Mouse (Mus musculus) ES-E14 (cell line): ENCODE measurements around the gene Tnfsf12. TPM values are rescaled to one million over a fixed set of nuclear protein-coding genes. Genes with fewer than 3 reads are reported as not detected.

ENCODE experiments used
- DNase-seq: peaks from one replicate; pipeline ENCODE4 v3.0.0-alpha.2; 2013; ENCODE audit warnings: low read depth, low spot score
- H3K27ac ChIP-seq: 2 replicates; pipeline ENCODE4 v1.5.1; 2012; ENCODE audit warnings: low read depth, mild to moderate bottlenecking, low read length, moderate library complexity, mixed read lengths; ENCODE audit not compliant: poor library complexity, insufficient read depth, severe bottlenecking
- H3K36me3 ChIP-seq: 2 replicates; pipeline ENCODE4 v1.6.1; 2012; ENCODE audit warnings: mild to moderate bottlenecking, low read length, moderate library complexity, mixed read lengths; ENCODE audit not compliant: control insufficient read depth, poor library complexity, insufficient read depth, severe bottlenecking
- H3K4me1 ChIP-seq, 2 experiments: fragments of 150-350 bp in 1 of 2; sonication (generic) in 1 of 2; 2 replicates each; pipeline ENCODE4 v1.6.1; 2012; ENCODE audit warnings: low read length in 2 of 2, mild to moderate bottlenecking in 1 of 2, mixed read lengths in 1 of 2; ENCODE audit not compliant: control insufficient read depth in 2 of 2, insufficient read depth in 2 of 2, poor library complexity in 1 of 2
- H3K4me3 ChIP-seq, 2 experiments: fragments of 150-350 bp in 1 of 2; sonication (generic) in 1 of 2; 2 replicates each; pipeline ENCODE4 v1.5.1; 2012; ENCODE audit warnings: low read length in 2 of 2, low read depth in 1 of 2, mild to moderate bottlenecking in 1 of 2, mixed read lengths in 1 of 2; ENCODE audit not compliant: insufficient read depth in 1 of 2, poor library complexity in 1 of 2, severe bottlenecking in 1 of 2
- H3K9ac ChIP-seq: 2 replicates; pipeline ENCODE4 v1.6.1; 2012; ENCODE audit warnings: low read depth, mild to moderate bottlenecking, low read length, mixed read lengths; ENCODE audit not compliant: poor library complexity, insufficient read depth, severe bottlenecking
- H3K9me3 ChIP-seq: fragments of 150-350 bp; sonication (generic); 2 replicates; pipeline ENCODE4 v1.6.1; 2012; ENCODE audit warnings: low read depth, mild to moderate bottlenecking, low read length; ENCODE audit not compliant: control insufficient read depth, insufficient read depth
- CHD2 ChIP-seq: IDR thresholded peaks from 2 replicates; pipeline ENCODE4 v1.6.1; 2014; ENCODE audit warnings: mild to moderate bottlenecking, low read depth, low read length, inconsistent platforms
- HCFC1 ChIP-seq: IDR thresholded peaks from 2 replicates; pipeline ENCODE4 v1.6.1; 2012; ENCODE audit warnings: low read length, inconsistent platforms, borderline replicate concordance; ENCODE audit not compliant: insufficient read depth
- MAFK ChIP-seq: IDR thresholded peaks from 2 replicates; pipeline ENCODE4 v1.6.1; 2014; ENCODE audit warnings: mild to moderate bottlenecking, low read depth, low read length, inconsistent platforms; ENCODE audit not compliant: insufficient read depth
- ZC3H11A ChIP-seq: IDR thresholded peaks from 2 replicates; pipeline ENCODE4 v1.6.1; 2012; ENCODE audit warnings: low read depth, mild to moderate bottlenecking, inconsistent platforms, low read length, borderline replicate concordance
- ZNF384 ChIP-seq: IDR thresholded peaks from 2 replicates; pipeline ENCODE4 v1.6.1; 2012; ENCODE audit warnings: low read depth, low read length, inconsistent platforms
- in situ Hi-C, 2 experiments: fragments of 600-800 bp; cut with MboI; formaldehyde crosslinking; loops; one replicate each; pipeline ENCODE4 v1.15.1; 2025; ENCODE audit warnings: low sequenced_read_pairs in 2 of 2, inconsistent platforms in 1 of 2; ENCODE audit not compliant: unreplicated experiment in 2 of 2
- total RNA-seq: library from RNA; depleted of rRNA; stranded (reverse); fragments of 300-350 nt; gene quantifications from 2 replicates; pipeline ENCODE4 v1.2.3, GENCODE M21; 2012

Gene Tnfsf12
- total RNA-seq, 1 experiment, result 8.7 TPM

- TF ChIP-seq MAFK (no peak), ZC3H11A (no peak), HCFC1 (no peak), ZNF384 (no peak), CHD2 (no peak)
- no peak overlapping the region for H3K9ac ChIP-seq
- in situ Hi-C loops, result no loop called here
- no peaks in the 10 kb centered on the region for H3K9me3 ChIP-seq
- no peak overlapping the region for H3K27ac ChIP-seq
- H3K36me3 ChIP-seq, result no peaks in the 10 kb centered on the region
- DNase-seq, result no peak
- H3K4me3 ChIP-seq, result no peak overlapping the region
- H3K4me1 ChIP-seq, result peaks cover 0 to 10% of the 10 kb centered on the region in 2 experiments; a peak in 2 of 4 replicates
Observed at GRCm38 (mm10) chr11:69720852-69721251, 25.2 kb upstream of the Tnfsf12 start.

GRCm38 (mm10) chr11:69719423-69719822 is 23.8 kb upstream of the Tnfsf12 start:
- H3K4me3 ChIP-seq, result 0 out of 4 replicates have a peak overlapping the region, but pooled peaks of 1 of the 2 experiments have one; percentile 4
- in situ Hi-C loops, result loop anchor here in 1 of 2 experiments (10.0 kb wide), 1 partner anchor 65 kb away; the partner anchor contains the start of gene Sox15
- no peak for DNase-seq
- H3K9me3 ChIP-seq, result no peaks in the 10 kb centered on the region
- H3K4me1 ChIP-seq, result peaks cover 0 to 10% of the 10 kb centered on the region in 2 experiments; a peak in 2 of 4 replicates
- TF ChIP-seq ZC3H11A (peak; percentile 27; the same call in 1 of the 2 replicates), MAFK (no peak), ZNF384 (no peak), HCFC1 (no peak), CHD2 (no peak)
- peak overlapping the region; percentile 23; the same call in 1 of the 2 replicates for H3K27ac ChIP-seq
- peak overlapping the region; percentile 56; the same call in 1 of the 2 replicates for H3K9ac ChIP-seq
- H3K36me3 ChIP-seq, result no peaks in the 10 kb centered on the region

DNA sequence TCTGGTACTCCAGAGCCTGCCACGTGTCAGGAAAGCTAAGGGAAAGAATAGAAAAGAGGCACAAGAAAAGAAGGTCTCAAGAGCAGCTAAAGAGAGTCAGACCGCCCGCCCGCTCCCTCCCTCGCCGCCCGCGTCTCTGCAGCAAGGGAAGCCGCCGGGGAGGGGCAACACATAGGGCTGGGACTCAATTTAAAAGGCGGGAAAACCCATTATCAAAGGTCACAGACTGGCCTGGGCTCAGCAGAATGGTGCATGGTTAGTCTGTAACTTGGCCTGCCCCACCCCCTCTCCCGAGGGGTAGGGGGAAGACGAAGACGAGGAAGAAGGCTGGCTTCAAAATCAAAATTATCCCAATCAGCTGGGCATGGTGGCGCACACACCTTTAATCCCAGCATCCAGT is 23.0 kb upstream of the Tnfsf12 start:
- Histone ChIP-seq H3K4me3 (peak overlapping the region; percentile 13 to 20; a peak in 3 of 4 replicates), H3K4me1 (peaks cover 0 to 10% of the 10 kb centered on the region in 2 experiments; a peak in 2 of 4 replicates), H3K36me3 (no peaks in the 10 kb centered on the region), H3K9me3 (no peaks in the 10 kb centered on the region), H3K27ac (peak overlapping the region; percentile 72; the same call in 1 of the 2 replicates), H3K9ac (peak overlapping the region; percentile 83; the same call in 1 of the 2 replicates)
- in situ Hi-C loops, result loop anchor here in 1 of 2 experiments (10.0 kb wide), 1 partner anchor 64 kb away; the partner anchor contains the start of gene Sox15
- TF ChIP-seq MAFK, result no peak
- no peak for TF ChIP-seq ZNF384
- no peak for TF ChIP-seq HCFC1
- no peak for TF ChIP-seq CHD2
- TF ChIP-seq ZC3H11A, result no peak
- no peak for DNase-seq

DNA sequence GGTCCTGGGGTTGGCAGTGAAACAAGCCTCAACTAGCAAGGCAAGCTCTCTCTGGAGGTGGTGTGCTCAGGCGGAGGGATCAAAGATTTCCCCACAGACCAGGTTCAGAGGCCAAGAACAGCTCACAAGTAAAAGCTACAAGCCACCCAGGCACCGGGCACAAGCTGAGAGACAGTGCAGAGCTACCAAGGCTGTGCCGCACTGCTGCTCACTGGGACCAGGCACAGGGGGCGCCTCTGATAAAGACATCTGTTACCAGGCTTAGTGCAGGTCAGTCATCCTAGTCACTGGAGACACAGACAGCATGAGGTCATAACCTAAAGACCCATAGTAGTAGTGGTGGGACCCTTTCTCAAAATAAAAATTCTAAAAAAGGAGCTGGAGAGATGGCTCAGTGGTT is 21.3 kb upstream of the Tnfsf12 start:
- in situ Hi-C loops, result loop anchor here in 1 of 2 experiments (10.0 kb wide), 1 partner anchor 62 kb away; the partner anchor contains the start of gene Sox15
- DNase-seq, result no peak
- H3K27ac ChIP-seq, result no peak overlapping the region
- TF ChIP-seq ZC3H11A (no peak), ZNF384 (no peak), HCFC1 (no peak), CHD2 (no peak), MAFK (no peak)
- H3K9me3 ChIP-seq, result no peaks in the 10 kb centered on the region
- no peak overlapping the region for H3K9ac ChIP-seq
- H3K4me3 ChIP-seq, result no peak overlapping the region
- no peaks in the 10 kb centered on the region for H3K36me3 ChIP-seq
- peaks cover 1 to 10% of the 10 kb centered on the region in 2 experiments; a peak in 3 of 4 replicates for H3K4me1 ChIP-seq
